In the genomic region with DNA sequence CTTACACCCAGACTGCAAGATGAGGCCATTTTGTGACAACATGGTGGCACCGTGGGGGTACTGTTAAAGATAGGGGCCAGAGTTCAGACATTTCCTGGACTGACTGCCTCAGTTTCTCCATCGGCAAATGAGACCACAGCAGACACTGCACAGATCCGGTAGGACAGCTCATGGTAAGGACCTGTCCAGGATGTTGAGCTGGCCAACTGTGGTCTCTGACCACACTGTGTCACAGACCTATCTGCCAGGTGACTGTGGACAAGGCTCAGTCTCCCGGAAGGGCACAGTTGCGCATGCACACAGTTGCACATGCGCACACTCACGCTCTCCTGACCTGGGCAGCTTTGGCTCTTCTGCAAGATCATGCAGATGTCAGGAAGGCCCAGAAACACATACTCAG, we compare ENCODE assay signal across 7 mouse cellular contexts.
DNase-seq lines count a peak whose midpoint lies in the region; ATAC-seq and TF ChIP-seq lines count a peak whose summit lies in the region.

No protein-coding gene starts in this region.

- no peak overlapping the region for H3K4me2 ChIP-seq in embryonic facial prominence, embryonic 15.5 days (replicated peaks)
- peak overlapping the region; percentile 77; the same call in 1 of the 2 replicates for H3K4me2 ChIP-seq in neural tube, embryonic 12.5 days (replicated peaks)

- H3K9ac ChIP-seq in embryonic facial prominence, embryonic 15.5 days = no peak overlapping the region
- no peak overlapping the region for H3K9ac ChIP-seq in neural tube, embryonic 12.5 days

- ATAC-seq in embryonic facial prominence, embryonic 15.5 days (ENCODE audit: insufficient number of reproducible peaks, low FRiP score, low TSS enrichment, low read depth) = no peak
- ATAC-seq in neural tube, embryonic 12.5 days (ENCODE audit: low FRiP score, low read depth) = no peak

- peak overlapping the region; percentile 100 for H3K27ac ChIP-seq in layer of hippocampus, adult 2 months
- peak overlapping the region; percentile 93 for H3K27ac ChIP-seq in embryonic facial prominence, embryonic 15.5 days (replicated peaks)
- peak overlapping the region; percentile 95; the same call in 1 of the 2 replicates for H3K27ac ChIP-seq in neural tube, embryonic 12.5 days

- peaks cover 78% of the 10 kb centered on the region for H3K4me1 ChIP-seq in embryonic facial prominence, embryonic 15.5 days
- H3K4me1 ChIP-seq in neural tube, embryonic 12.5 days = peaks cover 66% of the 10 kb centered on the region

- no peaks in the 10 kb centered on the region for H3K36me3 ChIP-seq in embryonic facial prominence, embryonic 15.5 days
- H3K36me3 ChIP-seq in neural tube, embryonic 12.5 days = no peaks in the 10 kb centered on the region

- no peak for TF ChIP-seq CTCF in layer of hippocampus, adult 2 months (conservative IDR thresholded peaks at IDR 0.05)

- intact Hi-C loops in heart, postnatal 36 days (cut with DNase I) = loop anchor here (5.0 kb wide), 1 partner anchor 269 kb away; no protein-coding TSS in a partner anchor

- no peaks in the 10 kb centered on the region for H3K27me3 ChIP-seq in embryonic facial prominence, embryonic 15.5 days
- no peaks in the 10 kb centered on the region for H3K27me3 ChIP-seq in neural tube, embryonic 12.5 days (replicated peaks)

- no peak overlapping the region for H3K4me3 ChIP-seq in layer of hippocampus, adult 2 months
- H3K4me3 ChIP-seq in embryonic facial prominence, embryonic 15.5 days (replicated peaks) = no peak overlapping the region
- H3K4me3 ChIP-seq in neural tube, embryonic 12.5 days = no peak overlapping the region

- H3K9me3 ChIP-seq in embryonic facial prominence, embryonic 15.5 days (replicated peaks) = no peaks in the 10 kb centered on the region
- H3K9me3 ChIP-seq in neural tube, embryonic 12.5 days = no peaks in the 10 kb centered on the region

- DNase-seq in layer of hippocampus, adult 2 months (ENCODE audit: low spot score in 2 of 2) = no peak
- DNase-seq in layer of hippocampus, adult 11-12 months (ENCODE audit: low spot score) = no peak
- peak; percentile 2 to 6 for DNase-seq in heart, postnatal 36 days
- no peak for DNase-seq in thymus, postnatal 36 days
- DNase-seq in natural killer cell, adult 2 months (ENCODE audit: low spot score in 2 of 2) = no peak

- 95% methylated on average over 7 of the region's 7 CpGs for WGBS in embryonic facial prominence, embryonic 15.5 days
- 93% methylated on average over 7 of the region's 7 CpGs for WGBS in neural tube, embryonic 12.5 days

Comparison
In these comparisons a context has a peak if more than half of its experiments do, and no peak if none do; other contexts are left out.
1. DNase-seq: peak in heart, postnatal 36 days (2 of 2); none in layer of hippocampus, adult 2 months (0 of 2), layer of hippocampus, adult 11-12 months (single experiment), thymus, postnatal 36 days (0 of 2) and natural killer cell, adult 2 months (0 of 2).
2. Peak in every context shown above with its lines, with median percentiles within 50 percentile points of each other: H3K27ac ChIP-seq.